Mouse (Mus musculus) heart, embryonic 16.5 days (tissue): ENCODE data around the gene Samm50. TPM values are rescaled to one million over a fixed set of nuclear protein-coding genes. Genes with fewer than 3 reads are reported as not detected.

Experiments
- ATAC-seq: fragments of 200-750 bp; cut with Nextera tagmentation; replicated peaks from 2 replicates; pipeline ENCODE4 v1.8.0; 2017; ENCODE audit warnings: moderate number of reproducible peaks; ENCODE audit not compliant: insufficient read depth, low FRiP score; ENCODE audit errors: extremely low read depth
- H3K27ac ChIP-seq: fragments of 300-500 bp; sonication (generic); 2 replicates; pipeline ENCODE4 v1.5.1; 2014; ENCODE audit warnings: mild to moderate bottlenecking, low read length, control low read depth, moderate library complexity
- H3K27me3 ChIP-seq: fragments of 300-500 bp; sonication (generic); 2 replicates; pipeline ENCODE4 v1.6.1; 2014; ENCODE audit warnings: low read length, mixed read lengths; ENCODE audit not compliant: control insufficient read depth, insufficient read depth
- H3K36me3 ChIP-seq: fragments of 300-500 bp; sonication (generic); 2 replicates; pipeline ENCODE4 v1.6.1; 2014; ENCODE audit not compliant: control insufficient read depth, insufficient read depth
- H3K4me1 ChIP-seq: fragments of 300-500 bp; sonication (generic); 2 replicates; pipeline ENCODE4 v1.6.1; 2014; ENCODE audit warnings: low read length, mixed read lengths; ENCODE audit not compliant: control insufficient read depth, insufficient read depth
- H3K4me2 ChIP-seq: fragments of 300-500 bp; sonication (generic); 2 replicates; pipeline ENCODE4 v1.6.1; 2014; ENCODE audit warnings: low read depth, mild to moderate bottlenecking, control low read depth, low read length
- H3K4me3 ChIP-seq: fragments of 300-500 bp; sonication (generic); 2 replicates; pipeline ENCODE4 v1.5.1; 2014; ENCODE audit warnings: mild to moderate bottlenecking, control low read depth, low read length
- H3K9ac ChIP-seq: fragments of 300-500 bp; sonication (generic); 2 replicates; pipeline ENCODE4 v1.6.1; 2014; ENCODE audit warnings: low read length, control low read depth
- H3K9me3 ChIP-seq: fragments of 300-500 bp; sonication (generic); replicated peaks from 2 replicates; pipeline ENCODE4 v1.6.1; 2016; ENCODE audit warnings: low read length; ENCODE audit not compliant: control insufficient read depth
- WGBS: fragments of 180-500 bp; shearing (Covaris S2); extraction: QIAGEN DNeasy Blood & Tissue Kit; methylation state at CpG from one replicate; pipeline ENCODE4 v1.1.7; 2014; 5-methylcytosine and 5-hydroxymethylcytosine counted together
- polyA plus RNA-seq: library from polyadenylated mRNA; unstranded; fragments of >200 nt; fragmentation: Nextera tagmentation; extraction: Ambion mirVana; gene quantifications from 2 replicates; pipeline ENCODE4 v1.2.1, GENCODE M21; 2015

The Samm50 gene
- polyA plus RNA-seq, 1 experiment from 2014 or later: 159 TPM

DNA sequence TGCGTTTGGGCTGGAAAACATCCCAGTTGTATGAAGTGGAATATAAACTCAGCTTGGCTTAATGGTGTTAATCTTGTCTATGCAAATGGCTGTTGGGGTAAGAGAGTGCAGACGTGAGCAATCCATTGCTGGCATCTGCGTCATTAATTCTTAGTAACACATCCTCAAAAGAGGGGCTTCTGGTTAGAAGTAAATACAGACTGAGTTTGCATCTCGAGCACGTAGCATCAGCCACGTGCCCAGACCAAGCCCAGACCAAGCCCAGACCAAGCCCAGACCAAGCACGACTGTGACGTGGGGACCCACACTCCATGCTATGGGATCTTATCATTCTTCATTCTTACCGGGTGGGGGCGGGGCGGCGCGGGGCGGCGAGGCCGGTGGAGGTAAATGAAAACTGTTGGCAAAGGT, 47.0 kb downstream of the Samm50 start:
- H3K4me3 ChIP-seq: no peak overlapping the region

DNA sequence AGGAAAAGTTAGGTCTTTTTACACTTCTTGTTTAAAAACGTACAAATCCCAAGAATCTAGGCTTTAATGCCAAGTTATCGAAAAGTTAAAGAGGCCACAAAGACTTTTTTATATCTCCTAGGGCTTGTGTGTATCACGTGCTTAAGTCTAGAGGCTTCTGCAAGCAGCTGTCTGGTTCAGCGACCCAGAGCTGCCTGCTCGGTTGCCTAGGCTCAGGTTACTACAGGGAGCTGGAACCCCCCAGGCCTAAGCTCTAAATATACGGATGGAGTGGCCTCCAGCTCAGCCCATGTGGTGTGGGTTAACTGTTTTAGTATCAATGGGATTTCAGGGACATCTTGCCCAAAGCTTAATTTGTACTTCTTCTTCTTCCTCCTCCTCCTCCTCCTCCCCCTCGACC, 49.5 kb downstream of the Samm50 start:
- no peaks in the 10 kb centered on the region for H3K36me3 ChIP-seq
- WGBS: 43% methylated on average over 7 of the region's 7 CpGs
- H3K4me3 ChIP-seq: no peak overlapping the region
- no peak overlapping the region for H3K4me2 ChIP-seq
- ATAC-seq: no peak
- no peaks in the 10 kb centered on the region for H3K9me3 ChIP-seq
- peaks cover 31% of the 10 kb centered on the region for H3K4me1 ChIP-seq
- H3K9ac ChIP-seq: no peak overlapping the region
- no peaks in the 10 kb centered on the region for H3K27me3 ChIP-seq
- no peak overlapping the region; the same call in 1 of the 2 replicates for H3K27ac ChIP-seq

More for the DNA sequence above, 47.0 kb downstream of the Samm50 start:
- Histone ChIP-seq H3K4me1 (peaks cover 22% of the 10 kb centered on the region), H3K9me3 (no peaks in the 10 kb centered on the region), H3K27me3 (no peaks in the 10 kb centered on the region), H3K27ac (no peak overlapping the region), H3K4me2 (peak overlapping the region; percentile 44), H3K9ac (no peak overlapping the region), H3K36me3 (peaks cover 6% of the 10 kb centered on the region; the same call in 1 of the 2 replicates)
- no peak for ATAC-seq
- 11% methylated on average over 16 of the region's 16 CpGs for WGBS

DNA sequence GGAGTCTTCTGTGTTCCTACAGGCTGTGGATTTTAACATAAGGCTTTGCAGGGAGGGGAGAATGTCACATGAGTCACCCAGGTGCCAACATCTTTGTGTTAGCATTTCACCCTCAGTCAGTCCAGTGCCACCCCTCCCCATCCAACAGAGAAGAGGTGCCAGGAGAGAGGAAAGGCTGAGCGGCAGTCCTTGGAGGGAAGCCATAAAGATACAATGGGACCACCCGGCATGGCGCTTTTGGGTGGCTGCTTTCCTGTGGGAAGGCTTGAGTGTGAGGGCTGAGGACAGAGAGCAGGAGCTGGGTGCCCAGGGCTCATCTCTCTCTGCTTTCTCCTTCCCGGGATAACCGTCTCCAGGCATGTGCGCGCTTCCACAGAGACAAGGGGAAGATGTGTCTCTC, 53.1 kb downstream of the Samm50 start:
- H3K9me3 ChIP-seq: no peaks in the 10 kb centered on the region
- 39% methylated on average over 7 of the region's 7 CpGs for WGBS
- peak overlapping the region; percentile 80 for H3K27ac ChIP-seq
- H3K9ac ChIP-seq: peak overlapping the region; percentile 45; the same call in 1 of the 2 replicates
- peaks cover 21% of the 10 kb centered on the region for H3K4me1 ChIP-seq
- peak overlapping the region; percentile 10; the same call in 1 of the 2 replicates for H3K4me2 ChIP-seq
- H3K36me3 ChIP-seq: no peaks in the 10 kb centered on the region
- H3K4me3 ChIP-seq: no peak overlapping the region
- ATAC-seq: peak; percentile 69
- H3K27me3 ChIP-seq: no peaks in the 10 kb centered on the region

DNA sequence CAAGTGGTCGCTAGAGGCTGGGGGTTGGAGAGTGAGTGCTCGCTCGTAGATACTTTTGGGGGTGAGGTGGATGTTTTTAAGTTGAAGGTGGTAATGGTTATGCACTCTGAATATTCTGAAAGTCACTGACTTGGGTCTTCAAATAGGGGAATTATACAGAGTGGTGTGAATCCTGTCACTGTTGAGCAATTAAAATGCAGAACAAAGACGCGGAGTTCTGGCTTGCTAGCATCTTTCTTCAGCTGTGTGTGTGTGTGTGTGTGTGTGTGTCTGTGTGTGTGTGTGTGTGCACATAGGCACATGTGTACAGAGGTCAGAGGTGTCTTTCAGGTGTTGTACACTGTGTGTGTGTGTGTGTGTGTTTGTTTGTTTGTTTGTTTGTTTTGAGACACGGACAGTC, 54.2 kb downstream of the Samm50 start:
- peaks cover 27% of the 10 kb centered on the region for H3K4me1 ChIP-seq
- H3K4me3 ChIP-seq: no peak overlapping the region
- H3K27ac ChIP-seq: no peak overlapping the region

DNA sequence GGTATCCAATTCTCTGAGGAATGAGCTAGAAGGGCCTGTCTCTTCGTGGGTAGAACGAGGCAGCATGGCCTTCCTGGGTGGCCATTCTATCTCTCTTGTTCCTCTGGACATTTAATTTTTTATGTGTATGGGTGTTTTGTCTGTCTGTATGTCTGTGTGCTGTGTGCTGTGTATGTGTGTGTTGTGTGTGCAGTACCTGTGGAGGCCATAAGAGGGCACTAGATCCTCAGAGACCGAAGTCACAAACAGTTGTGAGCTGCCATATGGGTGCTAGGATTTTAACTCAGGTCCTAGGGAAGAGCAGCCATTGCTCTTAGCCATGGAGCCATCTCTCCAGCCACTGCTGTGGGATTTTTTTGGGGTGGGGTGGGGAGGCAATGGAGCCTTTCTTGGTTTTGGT, 55.3 kb downstream of the Samm50 start:
- Histone ChIP-seq H3K4me2 (no peak overlapping the region), H3K9me3 (no peaks in the 10 kb centered on the region), H3K4me1 (peaks cover 31% of the 10 kb centered on the region), H3K4me3 (no peak overlapping the region), H3K36me3 (no peaks in the 10 kb centered on the region), H3K9ac (no peak overlapping the region), H3K27ac (no peak overlapping the region), H3K27me3 (no peaks in the 10 kb centered on the region)
- no peak for ATAC-seq
- 96% methylated on average over 3 of the region's 3 CpGs for WGBS

More for the DNA sequence above, 54.2 kb downstream of the Samm50 start:
- H3K4me2 ChIP-seq: no peak overlapping the region
- 94% methylated on average over 6 of the region's 6 CpGs for WGBS
- no peaks in the 10 kb centered on the region for H3K36me3 ChIP-seq
- ATAC-seq: no peak
- no peak overlapping the region for H3K9ac ChIP-seq
- no peaks in the 10 kb centered on the region for H3K9me3 ChIP-seq
- no peaks in the 10 kb centered on the region for H3K27me3 ChIP-seq

DNA sequence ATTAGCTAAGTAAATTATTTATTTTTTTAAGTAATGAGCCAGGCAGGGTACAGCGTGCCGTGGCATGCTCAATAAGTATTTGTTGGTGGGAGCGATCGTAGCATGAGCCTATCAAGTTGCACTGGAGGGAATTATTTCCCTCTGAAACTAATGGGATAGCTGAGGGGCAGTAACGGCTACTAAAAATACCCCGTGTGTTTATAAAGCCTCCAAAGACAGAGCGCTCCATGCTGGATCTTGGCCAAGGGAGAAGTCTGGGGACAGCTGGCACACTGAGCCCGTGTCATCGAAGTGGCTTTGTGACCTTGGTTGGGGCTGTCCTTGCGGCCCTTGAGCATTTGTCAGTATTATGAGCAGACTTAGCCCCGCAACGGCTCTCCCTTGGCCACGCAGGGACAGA, 59.2 kb downstream of the Samm50 start:
- ATAC-seq: peak; percentile 77
- no peaks in the 10 kb centered on the region for H3K9me3 ChIP-seq
- H3K36me3 ChIP-seq: no peaks in the 10 kb centered on the region
- H3K27me3 ChIP-seq: no peaks in the 10 kb centered on the region
- H3K4me1 ChIP-seq: peaks cover 40% of the 10 kb centered on the region
- WGBS: 30% methylated on average over 13 of the region's 13 CpGs
- H3K9ac ChIP-seq: peak overlapping the region; percentile 68
- H3K4me3 ChIP-seq: no peak overlapping the region
- H3K4me2 ChIP-seq: peak overlapping the region; percentile 6; the same call in 1 of the 2 replicates
- peak overlapping the region; percentile 98 for H3K27ac ChIP-seq

DNA sequence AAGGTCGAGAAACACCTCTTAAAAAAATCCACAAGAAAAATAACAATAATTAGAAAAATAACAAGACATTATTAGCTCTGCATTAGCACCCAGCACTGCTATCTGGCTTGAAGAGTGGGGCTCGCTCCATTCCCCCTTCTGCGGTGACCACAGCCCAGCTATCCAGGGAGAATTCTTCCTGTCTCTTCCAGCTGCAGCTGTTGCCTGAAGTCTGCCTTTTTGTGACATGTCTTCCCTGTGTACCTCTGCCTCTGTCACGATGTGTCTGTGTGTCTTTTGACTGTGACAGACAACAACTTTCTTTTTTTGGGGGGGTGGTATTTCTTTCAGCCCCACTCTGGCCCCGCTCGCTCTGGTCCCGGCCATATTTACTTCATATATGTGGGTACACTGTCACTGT, 60.6 kb downstream of the Samm50 start:
- no peak overlapping the region for H3K4me2 ChIP-seq
- no peak for ATAC-seq
- peak overlapping the region; percentile 98 for H3K27ac ChIP-seq
- no peak overlapping the region for H3K9ac ChIP-seq
- peaks cover 52% of the 10 kb centered on the region for H3K4me1 ChIP-seq
- 87% methylated on average over 7 of the region's 7 CpGs for WGBS
- no peaks in the 10 kb centered on the region for H3K9me3 ChIP-seq
- H3K27me3 ChIP-seq: no peaks in the 10 kb centered on the region
- H3K4me3 ChIP-seq: no peak overlapping the region
- H3K36me3 ChIP-seq: no peaks in the 10 kb centered on the region

DNA sequence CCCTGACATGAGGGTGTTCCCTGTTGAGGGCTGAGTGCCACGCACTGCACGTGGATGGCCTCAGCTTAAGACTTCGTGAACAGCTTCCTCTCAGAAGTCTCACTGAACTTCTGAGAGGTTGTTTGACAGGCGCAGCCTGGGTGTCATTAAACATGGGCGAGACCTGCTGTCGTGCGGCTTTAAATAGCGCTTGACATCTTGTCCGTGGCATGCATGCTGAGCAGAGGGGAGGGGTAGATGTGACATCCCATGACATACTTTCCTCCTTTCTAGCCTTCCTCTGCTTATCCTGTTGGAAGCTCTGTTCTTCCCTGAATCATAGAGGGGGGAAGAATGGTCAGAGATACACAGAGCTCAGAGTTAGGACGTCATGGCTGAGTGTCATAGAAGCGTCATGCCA, 61.7 kb downstream of the Samm50 start:
- Histone ChIP-seq H3K4me1 (peaks cover 62% of the 10 kb centered on the region), H3K4me3 (no peak overlapping the region), H3K27ac (peak overlapping the region; percentile 98), H3K9ac (peak overlapping the region; percentile 64), H3K9me3 (no peaks in the 10 kb centered on the region), H3K36me3 (no peaks in the 10 kb centered on the region), H3K27me3 (no peaks in the 10 kb centered on the region), H3K4me2 (peak overlapping the region; percentile 31; the same call in 1 of the 2 replicates)
- peak; percentile 78 for ATAC-seq
- WGBS: 16% methylated on average over 11 of the region's 11 CpGs

DNA sequence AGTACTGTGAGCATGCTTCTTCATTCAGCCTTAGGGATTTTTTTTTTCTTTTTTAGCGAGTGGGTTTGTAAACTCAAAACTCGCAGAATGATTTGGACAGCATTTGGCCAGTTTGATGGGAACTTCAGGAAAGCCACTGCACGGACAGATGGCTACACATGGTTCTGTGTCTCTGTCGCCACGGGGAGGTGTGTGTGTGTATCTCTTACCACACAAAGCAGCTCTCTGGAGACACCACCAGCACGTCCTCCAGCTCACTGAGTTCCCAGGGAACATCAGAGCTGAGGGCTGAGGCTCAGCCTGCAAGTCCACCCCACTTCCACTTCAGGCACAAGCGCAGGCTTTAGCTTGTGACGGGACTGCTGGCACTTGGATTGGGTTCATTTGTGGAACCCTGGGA, 62.3 kb downstream of the Samm50 start:
- H3K27me3 ChIP-seq: no peaks in the 10 kb centered on the region
- H3K9ac ChIP-seq: peak overlapping the region; percentile 64
- H3K4me2 ChIP-seq: peak overlapping the region; percentile 31; the same call in 1 of the 2 replicates
- no peaks in the 10 kb centered on the region for H3K36me3 ChIP-seq
- peak; percentile 34 for ATAC-seq
- peak overlapping the region; percentile 98 for H3K27ac ChIP-seq
- WGBS: 39% methylated on average over 8 of the region's 8 CpGs
- H3K4me1 ChIP-seq: peaks cover 65% of the 10 kb centered on the region
- H3K9me3 ChIP-seq: no peaks in the 10 kb centered on the region
- H3K4me3 ChIP-seq: no peak overlapping the region
